Mouse (Mus musculus) testis, adult 2 months (tissue): ENCODE measurements around the gene Xrcc1. TPM values are rescaled to one million over a fixed set of nuclear protein-coding genes. Genes with fewer than 3 reads are reported as not detected.

Experiments
- H3K27ac ChIP-seq: fragments of 200-500 bp; 2 replicates; pipeline ENCODE4 v1.5.1; 2012; ENCODE audit warnings: low read depth, low read length; ENCODE audit not compliant: control insufficient read depth, insufficient read depth
- H3K27me3 ChIP-seq: fragments of 200-500 bp; 2 replicates; pipeline ENCODE4 v1.6.1; 2012; ENCODE audit warnings: mild to moderate bottlenecking, low read length, moderate library complexity; ENCODE audit not compliant: control insufficient read depth, insufficient read depth
- H3K36me3 ChIP-seq: fragments of 200-500 bp; 2 replicates; pipeline ENCODE4 v1.6.1; 2012; ENCODE audit warnings: mild to moderate bottlenecking, low read length; ENCODE audit not compliant: control insufficient read depth, insufficient read depth
- H3K4me1 ChIP-seq: fragments of 200-500 bp; 2 replicates; pipeline ENCODE4 v1.6.1; 2012; ENCODE audit warnings: low read length; ENCODE audit not compliant: control insufficient read depth, insufficient read depth
- H3K4me3 ChIP-seq: fragments of 200-500 bp; 2 replicates; pipeline ENCODE4 v1.5.1; 2012; ENCODE audit warnings: low read depth, mild to moderate bottlenecking, low read length, moderate library complexity, mixed read lengths; ENCODE audit not compliant: control insufficient read depth
- CTCF ChIP-seq: fragments of 200-500 bp; IDR thresholded peaks from 2 replicates; pipeline ENCODE4 v1.5.1; 2012; ENCODE audit warnings: low read depth, mild to moderate bottlenecking, inconsistent platforms, low read length, moderate library complexity; ENCODE audit not compliant: control insufficient read depth, insufficient read depth, insufficient replicate concordance
- POLR2A ChIP-seq: fragments of 200-500 bp; IDR thresholded peaks from 2 replicates; pipeline ENCODE4 v1.6.1; 2012; ENCODE audit warnings: low read depth, mild to moderate bottlenecking, inconsistent platforms, low read length, moderate library complexity; ENCODE audit not compliant: control insufficient read depth
- polyA plus RNA-seq: library from polyadenylated mRNA; depleted of rRNA; stranded (reverse); fragments of >200 nt; gene quantifications from 2 replicates; pipeline ENCODE4 v1.2.3, GENCODE M21; 2012

Xrcc1 gene
- polyA plus RNA-seq, 1 experiment = 69.4 TPM

DNA sequence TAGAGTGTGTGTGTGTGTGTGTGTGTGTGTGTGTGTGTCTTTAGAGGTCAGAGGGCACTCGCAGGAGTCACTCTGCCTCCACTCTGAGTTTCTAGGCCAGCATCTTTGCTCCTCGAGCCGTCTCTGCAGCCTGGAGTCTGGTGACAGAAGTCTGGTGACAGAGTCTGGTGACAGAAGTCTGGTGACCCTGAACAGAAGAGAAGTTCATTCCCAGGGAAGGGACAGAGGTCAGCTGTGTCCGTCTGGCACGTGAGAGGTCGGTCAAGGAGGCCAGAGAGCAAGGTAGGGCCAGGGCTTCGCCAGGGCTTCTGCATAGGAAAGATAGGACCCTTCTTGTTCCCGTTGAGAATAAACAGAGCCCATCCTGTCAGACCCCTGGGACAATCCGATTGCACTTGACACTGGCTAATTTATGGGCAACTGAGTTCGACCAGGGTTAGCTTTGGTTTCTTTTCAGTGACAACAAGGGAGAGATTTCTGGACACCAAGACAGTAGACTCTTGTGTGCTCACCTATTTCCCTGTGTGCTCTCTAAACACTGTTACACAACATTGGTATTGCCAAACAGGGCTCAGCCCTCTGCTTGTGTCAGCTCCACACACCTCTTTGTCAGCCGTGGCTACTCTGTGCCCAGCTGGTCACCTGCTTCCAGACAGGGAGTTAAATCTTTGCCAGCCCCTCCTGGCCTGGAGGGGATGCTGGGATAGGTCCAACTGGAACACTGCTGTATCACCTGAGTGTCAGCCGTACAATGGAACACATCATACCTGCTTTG, 6.1 kb downstream of the Xrcc1 start:
- no peak overlapping the region for H3K27ac ChIP-seq
- TF ChIP-seq CTCF (no peak), POLR2A (no peak)
- H3K27me3 ChIP-seq = no peaks in the 10 kb centered on the region
- no peaks in the 10 kb centered on the region for H3K36me3 ChIP-seq
- peaks cover 5% of the 10 kb centered on the region; the same call in 1 of the 2 replicates for H3K4me1 ChIP-seq
- no peak overlapping the region for H3K4me3 ChIP-seq

DNA sequence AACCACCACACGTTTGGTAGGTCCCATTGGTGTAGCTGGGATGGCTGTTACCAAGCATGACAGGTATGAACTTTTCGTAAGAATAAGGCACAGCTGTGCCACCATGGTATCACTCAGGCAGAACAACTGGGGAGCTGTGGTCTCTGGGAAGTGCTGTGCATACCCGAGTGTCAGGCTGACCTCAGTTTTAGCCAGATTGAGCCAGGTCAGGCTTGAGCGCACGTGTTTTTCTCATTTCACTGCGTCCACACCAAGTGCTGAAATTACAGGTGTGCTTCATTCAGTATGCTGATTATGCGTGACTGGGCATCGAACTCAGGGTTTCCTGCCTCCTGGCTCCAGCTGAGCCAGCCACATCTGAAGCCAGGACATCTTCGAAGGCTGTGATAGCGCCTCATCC, 9.7 kb downstream of the Xrcc1 start:
- H3K4me1 ChIP-seq = no peaks in the 10 kb centered on the region
- TF ChIP-seq CTCF (no peak), POLR2A (no peak)
- H3K27ac ChIP-seq = no peak overlapping the region
- H3K4me3 ChIP-seq = no peak overlapping the region
- no peaks in the 10 kb centered on the region for H3K27me3 ChIP-seq
- peaks cover 2% of the 10 kb centered on the region; the same call in 1 of the 2 replicates for H3K36me3 ChIP-seq

DNA sequence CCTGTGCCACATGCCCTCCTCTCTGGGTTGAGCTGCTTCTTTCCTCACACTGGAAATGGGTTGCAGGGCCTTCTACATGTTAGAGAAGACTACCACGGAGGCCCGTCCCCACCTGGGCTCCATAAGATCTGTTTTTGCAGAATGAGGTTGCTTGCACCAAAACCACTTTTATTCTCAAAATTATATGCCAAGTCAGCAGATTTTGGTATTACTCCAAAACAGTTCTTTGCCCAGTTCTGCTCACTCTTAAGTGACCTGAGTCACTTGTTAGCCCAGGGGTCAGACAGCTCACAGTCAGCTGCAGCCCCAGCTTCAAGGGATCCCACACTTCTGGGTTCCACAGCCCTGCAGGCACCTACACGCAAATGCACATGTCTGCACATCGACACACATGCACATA, 15.4 kb downstream of the Xrcc1 start:
- no peak overlapping the region for H3K27ac ChIP-seq
- H3K4me1 ChIP-seq = peaks cover 4% of the 10 kb centered on the region
- peaks cover 3% of the 10 kb centered on the region for H3K36me3 ChIP-seq
- H3K4me3 ChIP-seq = no peak overlapping the region
- no peak for TF ChIP-seq POLR2A
- TF ChIP-seq CTCF = no peak
- no peaks in the 10 kb centered on the region for H3K27me3 ChIP-seq

DNA sequence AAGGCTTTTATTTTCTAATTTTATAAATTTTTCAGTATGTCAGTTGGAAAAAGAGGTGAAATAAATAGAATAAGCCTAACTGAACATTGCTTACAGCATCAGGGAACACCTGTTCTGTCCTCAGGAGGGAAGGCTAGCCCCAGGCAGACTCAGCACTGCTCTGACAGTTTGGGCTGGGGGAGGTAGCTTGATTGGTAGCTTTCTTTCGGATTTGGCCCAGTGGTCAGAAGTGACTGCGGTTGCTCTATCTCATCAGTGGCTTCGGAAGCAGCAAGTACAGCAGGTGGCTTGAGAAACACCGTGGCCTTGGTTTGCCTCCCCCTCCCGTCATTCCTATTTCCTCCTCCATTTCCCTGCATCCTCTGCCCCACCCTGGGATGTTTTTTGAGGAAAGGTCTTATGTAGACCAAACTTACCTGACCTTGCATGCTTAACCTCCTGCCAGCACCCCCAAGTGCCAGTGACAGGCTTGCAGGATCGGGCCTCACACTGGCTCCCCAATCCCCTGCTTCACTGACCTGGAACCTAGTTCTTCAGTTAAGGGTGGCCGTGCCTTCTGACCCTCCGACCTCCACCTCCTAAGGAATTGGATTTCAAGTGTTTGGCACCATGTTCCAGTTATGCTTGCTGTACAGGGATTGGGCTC, 17.2 kb downstream of the Xrcc1 start:
- Histone ChIP-seq H3K4me1 (peaks cover 4% of the 10 kb centered on the region), H3K27ac (no peak overlapping the region), H3K4me3 (no peak overlapping the region), H3K27me3 (no peaks in the 10 kb centered on the region), H3K36me3 (peaks cover 3% of the 10 kb centered on the region)
- TF ChIP-seq CTCF = no peak
- TF ChIP-seq POLR2A = no peak

DNA sequence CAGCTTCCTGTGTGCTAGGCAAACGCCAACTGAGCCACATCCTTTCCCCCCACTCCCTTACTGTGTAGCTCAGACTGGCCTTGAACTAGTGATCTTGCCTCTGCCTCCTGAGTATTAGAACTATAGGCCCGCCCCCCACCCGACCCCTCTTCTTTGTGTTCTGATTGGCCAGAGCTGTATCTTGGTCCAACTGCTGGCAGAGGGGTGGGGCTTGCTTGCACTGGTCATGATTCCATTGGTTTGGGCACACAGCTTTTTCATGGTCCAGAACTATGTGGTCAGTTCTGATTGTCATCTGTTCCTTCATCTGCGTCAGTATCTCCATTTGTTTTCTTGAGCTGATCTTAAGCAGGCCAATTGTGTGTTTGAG, 17.7 kb downstream of the Xrcc1 start:
- no peak for TF ChIP-seq POLR2A
- TF ChIP-seq CTCF = no peak
- no peak overlapping the region for H3K27ac ChIP-seq
- peaks cover 3% of the 10 kb centered on the region for H3K36me3 ChIP-seq
- H3K27me3 ChIP-seq = no peaks in the 10 kb centered on the region
- H3K4me1 ChIP-seq = peaks cover 4% of the 10 kb centered on the region
- no peak overlapping the region for H3K4me3 ChIP-seq

DNA sequence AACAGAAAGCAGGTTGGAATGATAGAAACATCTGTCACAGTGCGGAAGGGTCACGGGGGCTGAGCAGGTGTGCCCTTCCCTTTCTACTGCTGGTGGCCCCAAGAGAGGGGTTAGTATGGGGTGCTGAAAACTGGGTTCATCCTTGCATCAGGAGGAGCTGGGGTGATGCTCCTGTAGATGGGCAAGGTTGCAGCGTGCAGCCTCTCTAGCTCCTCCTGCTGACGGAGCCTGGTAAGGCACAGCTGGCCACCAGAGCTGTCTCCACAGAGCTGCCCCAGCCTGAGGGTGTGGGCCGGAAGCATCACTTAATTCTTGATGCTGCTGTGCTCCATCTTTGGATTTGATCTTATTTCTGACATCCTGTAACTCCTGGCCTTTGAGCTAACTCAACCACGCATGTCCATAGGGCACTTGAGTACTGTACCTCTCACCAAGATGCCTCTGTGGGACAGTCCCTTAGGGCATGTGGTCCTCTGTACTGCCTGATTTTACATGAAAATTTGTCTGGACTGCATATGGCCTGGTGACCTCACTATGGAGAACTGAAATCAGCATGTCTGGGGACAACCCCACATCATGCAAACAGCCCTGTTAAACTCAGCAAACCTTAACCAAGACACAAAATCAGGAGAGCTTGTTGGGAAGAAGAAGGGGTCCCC, 18.6 kb downstream of the Xrcc1 start:
- H3K4me1 ChIP-seq = peaks cover 4% of the 10 kb centered on the region
- TF ChIP-seq POLR2A (no peak), CTCF (peak; percentile 85; the same call in 1 of the 2 replicates)
- H3K27ac ChIP-seq = no peak overlapping the region
- no peak overlapping the region for H3K4me3 ChIP-seq
- no peaks in the 10 kb centered on the region for H3K27me3 ChIP-seq
- peaks cover 3% of the 10 kb centered on the region for H3K36me3 ChIP-seq

DNA sequence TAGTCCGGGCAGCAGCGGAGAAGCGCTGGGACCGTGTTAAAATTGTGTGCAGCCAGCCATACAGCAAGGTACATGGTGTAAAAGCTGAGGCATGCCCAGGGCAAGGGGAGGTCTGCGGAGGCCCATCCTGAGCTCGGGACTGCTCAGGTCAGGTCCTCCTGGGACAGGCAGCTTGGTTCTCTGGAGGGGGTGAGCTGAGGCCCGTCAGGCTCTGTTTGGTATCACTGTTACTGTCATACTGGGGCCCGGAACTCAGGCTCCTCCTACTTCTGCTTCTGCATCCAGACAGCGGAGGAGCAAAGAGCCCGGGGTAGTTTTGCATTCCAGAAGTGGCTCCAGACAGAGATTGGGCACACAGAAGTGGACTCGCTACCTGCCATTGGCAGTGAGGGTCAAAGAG, 19.5 kb downstream of the Xrcc1 start:
- Histone ChIP-seq H3K27ac (no peak overlapping the region), H3K27me3 (no peaks in the 10 kb centered on the region), H3K4me1 (peaks cover 4% of the 10 kb centered on the region), H3K4me3 (no peak overlapping the region), H3K36me3 (peaks cover 2% of the 10 kb centered on the region)
- TF ChIP-seq CTCF = no peak
- no peak for TF ChIP-seq POLR2A
